Mouse (Mus musculus) brain, embryonic 14.5 days (tissue): Measurements from ENCODE around the gene Clstn2. TPM values are rescaled to one million over a fixed set of nuclear protein-coding genes. Genes with fewer than 3 reads are reported as not detected.
A peak's percentile ranks its signal among the peaks of the same experiment; 100 is the strongest.

Experiments
- DNase-seq: peaks from one replicate; pipeline ENCODE4 v3.0.0-alpha.2; 2011; ENCODE audit warnings: low read depth
- CTCF ChIP-seq: fragments of 200-500 bp; IDR thresholded peaks from 2 replicates; pipeline ENCODE4 v1.5.1; 2012; ENCODE audit warnings: inconsistent platforms, mild to moderate bottlenecking, moderate library complexity, borderline replicate concordance; ENCODE audit not compliant: insufficient read depth, insufficient read length; ENCODE audit errors: extremely low read depth
- POLR2A ChIP-seq: fragments of 200-500 bp; IDR thresholded peaks from 2 replicates; pipeline ENCODE4 v1.6.1; 2012; ENCODE audit warnings: mild to moderate bottlenecking, inconsistent platforms, borderline replicate concordance; ENCODE audit not compliant: poor library complexity, insufficient read depth, insufficient read length, severe bottlenecking; ENCODE audit errors: extremely low read depth
- polyA plus RNA-seq: library from polyadenylated mRNA; depleted of rRNA; stranded (reverse); fragments of >200 nt; gene quantifications from 2 replicates; pipeline ENCODE4 v1.2.3, GENCODE M21; 2012

Clstn2 gene
- polyA plus RNA-seq, 1 experiment: 25.1 TPM

GRCm38 (mm10) chr9:97698071-97698470, 334.9 kb downstream of the Clstn2 start:
- TF ChIP-seq POLR2A (no peak), CTCF (no peak)
- no peak for DNase-seq

DNA sequence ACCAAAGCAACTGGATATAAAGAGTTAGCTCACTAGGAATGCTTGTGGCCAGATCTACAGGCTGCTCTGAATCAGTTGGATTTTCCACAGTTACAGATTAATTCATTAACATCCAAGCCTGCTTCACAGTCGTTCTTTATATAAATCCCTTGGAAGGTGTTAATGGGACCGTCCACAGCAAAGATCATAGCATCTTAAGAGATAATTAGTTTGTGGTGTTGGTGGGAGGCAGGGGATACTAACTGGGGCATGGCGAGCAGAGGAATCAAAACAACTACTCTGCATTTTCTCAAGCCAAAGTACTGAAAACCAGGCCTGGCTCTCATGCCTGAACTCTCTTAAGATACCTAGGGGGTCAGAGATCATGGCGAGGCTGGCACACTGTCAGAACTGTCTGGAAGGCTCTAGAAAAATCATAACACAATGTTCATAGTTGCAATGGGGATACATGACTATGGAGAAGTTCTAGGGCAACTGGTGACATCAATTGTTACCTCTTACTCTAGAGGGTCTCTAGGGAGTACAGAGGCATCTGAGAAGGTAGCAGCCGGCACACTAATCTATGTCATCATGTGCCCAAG, 336.2 kb downstream of the Clstn2 start:
- DNase-seq: no peak
- no peak for TF ChIP-seq POLR2A
- no peak for TF ChIP-seq CTCF

- no peak for TF ChIP-seq POLR2A
Observed at GRCm38 (mm10) chr9:97695278-97695677, 337.7 kb downstream of the Clstn2 start.

GRCm38 (mm10) chr9:97686826-97687425, 346.1 kb downstream of the Clstn2 start:
- no peak for TF ChIP-seq CTCF
- no peak for TF ChIP-seq POLR2A
- DNase-seq: no peak

More at GRCm38 (mm10) chr9:97695278-97695677, 337.7 kb downstream of the Clstn2 start:
- DNase-seq: no peak

DNA sequence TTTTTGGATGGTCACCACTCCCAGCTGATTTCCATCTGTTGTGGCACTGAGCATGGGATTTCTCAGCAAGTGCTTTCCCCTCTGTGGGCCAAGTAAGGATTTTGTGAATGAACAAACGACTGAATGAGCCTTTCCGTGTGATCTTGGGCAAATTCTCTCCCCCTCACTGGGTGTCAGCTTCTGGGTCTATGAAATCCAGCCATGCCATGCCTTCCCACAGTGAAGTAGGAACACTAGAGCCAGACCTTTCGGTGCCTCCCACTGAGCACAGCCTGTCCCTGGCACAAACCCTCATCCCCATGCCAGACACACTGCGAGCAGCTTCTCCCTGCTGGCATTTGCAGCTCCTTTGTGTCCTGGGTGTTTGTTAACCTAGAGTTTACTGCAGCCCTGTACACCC, 347.3 kb downstream of the Clstn2 start:
- peak; percentile 79 for DNase-seq
- TF ChIP-seq POLR2A (no peak), CTCF (no peak)

GRCm38 (mm10) chr9:97679878-97680277, 353.1 kb downstream of the Clstn2 start:
- TF ChIP-seq POLR2A (no peak), CTCF (no peak)

GRCm38 (mm10) chr9:97679106-97679505, 353.9 kb downstream of the Clstn2 start:
- no peak for DNase-seq
- TF ChIP-seq POLR2A (no peak), CTCF (no peak)

More at GRCm38 (mm10) chr9:97679878-97680277, 353.1 kb downstream of the Clstn2 start:
- DNase-seq: no peak

GRCm38 (mm10) chr9:97677075-97677474, 355.9 kb downstream of the Clstn2 start:
- DNase-seq: no peak
- TF ChIP-seq CTCF: no peak
- no peak for TF ChIP-seq POLR2A

- peak; percentile 74 for DNase-seq
- TF ChIP-seq POLR2A: no peak
- no peak for TF ChIP-seq CTCF
Observed at GRCm38 (mm10) chr9:97672681-97673080, 360.3 kb downstream of the Clstn2 start.

DNA sequence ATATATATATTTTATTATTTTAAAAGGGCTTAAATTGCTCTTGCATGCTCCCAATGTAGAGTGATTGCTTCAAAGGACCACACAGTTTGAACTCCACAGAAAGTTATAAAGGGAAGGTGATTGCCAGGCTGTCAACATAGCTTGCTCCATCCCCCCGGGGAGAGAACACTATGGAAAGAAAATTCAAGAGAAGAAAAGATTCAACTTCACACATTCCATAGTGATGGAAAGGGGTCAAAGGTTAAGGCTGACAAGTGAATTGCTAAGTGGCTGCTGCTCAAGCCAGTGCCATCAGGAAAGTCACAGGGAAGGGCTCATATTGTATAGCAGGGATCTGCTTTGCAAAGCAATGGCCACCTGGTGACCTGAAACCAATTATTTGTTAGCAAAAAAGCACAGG, 360.8 kb downstream of the Clstn2 start:
- peak; percentile 60 for DNase-seq
- TF ChIP-seq CTCF (no peak), POLR2A (no peak)

- TF ChIP-seq CTCF (no peak), POLR2A (no peak)
- no peak for DNase-seq
Observed at GRCm38 (mm10) chr9:97670666-97671065, 362.3 kb downstream of the Clstn2 start.

GRCm38 (mm10) chr9:97660989-97661388, 372.0 kb downstream of the Clstn2 start:
- DNase-seq: no peak
- TF ChIP-seq POLR2A (no peak), CTCF (no peak)
